Mouse (Mus musculus): Measurements from ENCODE around the gene Ldha. TPM values are rescaled to one million over a fixed set of nuclear protein-coding genes. Genes with fewer than 3 reads are reported as not detected.
"Not testable (repeated sequence)": the region's sequence is repeated elsewhere in the genome, so short reads cannot be mapped to it uniquely, and the experiment has no call there.

The Ldha gene
- 278 and 286 TPM in 2 replicates for total RNA-seq (2015)
- 212 and 223 TPM in 2 replicates for total RNA-seq (2017)

DNA sequence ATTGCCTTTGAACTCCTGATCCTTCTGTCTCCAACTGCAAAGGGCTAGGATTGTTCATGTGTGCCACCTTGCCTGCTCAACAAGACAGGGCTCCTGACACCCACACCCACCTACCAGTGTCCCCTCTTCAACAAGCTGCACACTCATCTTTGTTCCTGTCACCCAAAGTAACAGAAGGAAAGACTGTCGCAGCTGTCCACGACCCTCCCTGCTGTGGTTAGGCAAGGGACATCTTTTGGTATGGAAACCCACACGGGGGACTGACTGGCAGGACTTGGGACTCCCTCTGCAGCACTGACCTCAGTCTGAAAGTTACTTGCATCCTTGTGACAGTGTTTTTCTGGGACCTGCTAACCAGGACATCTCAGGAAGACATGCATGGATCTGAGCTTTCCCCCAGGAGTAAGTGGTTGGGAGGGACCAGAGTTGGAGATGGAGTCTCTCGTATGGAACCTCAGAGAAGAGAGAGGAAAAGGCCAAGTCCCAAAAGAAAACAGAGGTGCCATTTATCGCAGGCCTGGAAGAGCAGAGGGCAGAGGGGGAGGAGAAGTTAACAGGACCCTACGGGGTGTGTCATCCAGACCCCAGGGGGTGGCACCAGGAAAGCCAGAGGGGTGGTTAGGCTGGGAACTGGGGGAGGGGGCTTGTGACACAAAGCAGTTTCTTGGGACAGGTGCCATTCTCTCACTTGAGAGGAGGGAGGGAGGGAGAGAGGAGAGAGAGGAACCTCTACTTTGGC lies at the start of gene Ldha:
Ldha (plus strand) TSS at position 689 of the 739 bp plus-strand sequence.
- ATAC-seq (ENCODE audit: poor library complexity, severe bottlenecking) = no peak

DNA sequence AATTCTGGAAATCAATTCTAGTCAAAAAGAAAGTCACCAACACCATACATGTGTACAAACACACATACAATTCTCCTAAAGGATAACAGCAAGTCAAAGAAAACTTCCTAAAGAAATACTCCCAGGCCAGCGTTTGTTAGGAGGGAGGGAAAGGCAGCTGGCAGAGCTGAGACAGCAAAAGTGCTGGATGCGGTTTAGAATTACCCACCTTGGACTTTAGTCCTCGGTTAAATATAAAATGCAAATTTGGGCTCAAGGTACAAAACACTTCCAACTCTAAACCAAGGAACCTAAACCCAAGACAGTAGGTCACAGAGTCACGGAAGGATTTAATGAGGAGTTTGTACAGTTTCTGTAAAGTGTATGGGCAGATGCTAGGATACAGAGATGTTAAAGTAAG lies 47.4 kb upstream of the Ldha start:
- no peak for ATAC-seq (ENCODE audit: poor library complexity, severe bottlenecking)

DNA sequence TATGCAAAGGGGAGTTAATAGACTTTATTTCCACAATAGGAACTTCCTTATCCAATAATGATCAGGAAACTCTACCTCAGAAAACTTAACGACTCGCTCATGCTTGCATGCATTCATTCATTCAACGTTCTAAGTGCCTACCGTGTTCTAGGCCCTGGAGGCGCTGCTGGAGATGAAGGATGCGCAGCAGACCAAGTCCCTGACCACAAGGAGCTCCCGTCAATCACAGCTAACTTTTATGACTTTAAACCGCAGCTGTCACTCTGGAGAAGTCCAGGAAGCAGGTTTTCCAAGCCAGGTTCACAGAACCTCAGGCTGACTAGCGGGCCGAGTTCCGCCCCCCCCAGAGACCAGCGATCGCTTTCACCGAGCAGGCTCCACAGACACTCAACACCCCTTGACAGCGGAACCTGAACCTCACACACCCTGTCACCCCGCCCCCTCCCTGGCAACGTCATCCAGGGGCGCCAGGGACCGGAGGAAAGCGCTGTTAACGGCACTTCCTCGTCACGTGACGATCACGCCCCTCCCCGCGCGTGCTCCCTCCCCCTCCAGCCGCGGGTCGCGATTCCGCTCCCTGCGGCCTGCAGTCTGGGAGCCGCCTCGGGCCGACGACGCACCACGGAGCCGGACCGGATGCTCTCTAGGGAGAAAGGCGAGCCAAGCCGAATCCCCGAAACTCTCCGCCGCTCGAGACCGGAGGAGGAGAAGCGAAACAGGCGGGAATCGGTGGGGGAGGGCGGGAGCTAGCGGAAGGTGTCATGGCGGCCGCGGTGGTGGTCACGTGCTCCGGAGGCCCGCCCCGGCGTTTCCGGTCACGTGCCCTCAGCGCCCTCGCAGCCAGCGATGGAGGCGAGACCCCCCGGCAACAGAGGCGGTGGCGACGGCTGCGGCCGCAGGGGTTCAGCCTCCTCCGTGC lies 45.7 kb upstream of the Ldha start, which contains the start of the genes Hps5 and Gtf2h1:
Hps5 (minus strand) TSS at position 778 of the 919 bp plus-strand sequence.
Gtf2h1 (plus strand) TSS at position 817 of the 919 bp plus-strand sequence.
- ATAC-seq (ENCODE audit: poor library complexity, severe bottlenecking) = peak; percentile 95

DNA sequence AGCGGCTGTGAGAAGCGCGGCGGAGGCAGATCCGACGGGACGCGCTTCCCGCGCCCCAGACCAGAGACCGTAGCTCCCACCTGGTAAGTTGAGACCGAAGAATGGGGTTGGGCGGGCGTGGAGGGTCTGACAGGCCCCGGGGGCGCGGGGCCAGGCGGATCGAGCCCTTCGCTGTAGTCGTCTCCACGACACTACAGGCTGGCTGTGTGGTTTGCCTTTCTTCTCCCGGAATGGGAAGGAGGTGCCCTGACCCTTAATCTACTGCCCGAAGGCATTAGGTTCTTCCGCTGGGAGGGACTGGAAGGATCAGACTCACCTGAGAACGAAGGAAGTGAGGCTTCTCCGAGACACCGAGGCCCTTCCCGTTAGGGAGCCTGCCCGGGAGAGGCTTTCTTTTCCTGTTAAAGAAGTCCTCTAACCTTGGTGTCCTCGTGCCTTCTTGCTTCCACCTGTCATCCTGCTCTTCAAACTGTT lies 45.0 kb upstream of the Ldha start:
- ATAC-seq (ENCODE audit: poor library complexity, severe bottlenecking) = no peak

DNA sequence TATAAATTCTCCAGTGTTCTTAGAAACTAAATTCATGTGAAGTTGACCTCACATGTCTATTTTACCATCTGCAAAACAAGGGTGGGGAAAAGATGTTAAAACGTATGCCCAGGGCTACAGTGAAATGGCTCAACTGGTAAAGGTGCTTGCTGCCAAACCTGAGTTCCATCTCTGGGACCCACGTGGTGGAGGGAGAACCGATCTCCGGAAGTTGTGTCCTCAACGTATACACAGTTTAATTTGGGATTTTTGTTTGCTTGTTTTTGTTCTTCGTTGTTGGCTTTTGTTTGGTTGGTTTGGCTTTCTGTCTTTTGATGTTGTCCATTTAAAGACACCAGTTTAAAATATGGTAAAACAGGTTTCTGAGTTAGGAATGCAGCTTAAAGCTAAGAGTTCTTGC lies 44.5 kb upstream of the Ldha start:
- no peak for ATAC-seq (ENCODE audit: poor library complexity, severe bottlenecking)

DNA sequence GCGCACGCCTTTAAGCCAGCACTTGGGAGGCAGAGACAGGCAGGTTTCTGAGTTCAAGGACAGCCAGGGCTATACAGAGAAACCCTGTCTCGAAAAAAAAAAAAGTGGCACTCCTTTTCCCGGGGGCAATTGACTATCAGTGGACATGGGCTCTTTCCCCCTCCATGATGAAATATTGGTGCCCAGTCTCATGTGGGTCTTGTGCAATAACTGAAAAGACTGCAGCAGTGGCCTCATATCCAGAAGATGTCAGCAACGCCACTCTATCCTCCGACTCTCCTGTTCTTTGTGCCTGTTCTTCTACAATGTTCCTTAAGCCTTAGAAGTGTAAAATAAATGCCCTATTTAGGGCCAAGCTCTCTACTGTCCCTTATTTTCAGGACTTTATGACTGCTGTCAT lies 30.9 kb upstream of the Ldha start:
- ATAC-seq (ENCODE audit: poor library complexity, severe bottlenecking) = no peak

DNA sequence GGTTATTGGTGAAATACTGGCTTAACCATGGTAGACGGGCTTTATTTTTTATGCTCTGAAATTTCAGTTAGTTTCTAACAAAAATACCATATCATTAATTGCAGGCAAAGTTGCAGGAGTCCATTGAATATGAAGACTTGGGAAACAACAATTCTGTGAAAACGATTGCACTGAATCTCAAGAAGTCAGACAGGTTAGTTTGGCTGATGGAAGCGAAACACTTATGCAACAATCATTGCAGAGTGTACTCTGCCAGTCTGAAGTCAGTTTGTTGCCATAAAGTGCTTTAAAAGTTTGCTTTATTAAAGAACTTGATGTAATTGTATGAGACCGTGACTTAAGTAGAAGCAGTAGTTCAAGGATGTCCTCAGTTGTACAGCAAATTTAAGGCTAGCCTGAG lies 27.3 kb upstream of the Ldha start:
- ATAC-seq (ENCODE audit: poor library complexity, severe bottlenecking) = no peak

DNA sequence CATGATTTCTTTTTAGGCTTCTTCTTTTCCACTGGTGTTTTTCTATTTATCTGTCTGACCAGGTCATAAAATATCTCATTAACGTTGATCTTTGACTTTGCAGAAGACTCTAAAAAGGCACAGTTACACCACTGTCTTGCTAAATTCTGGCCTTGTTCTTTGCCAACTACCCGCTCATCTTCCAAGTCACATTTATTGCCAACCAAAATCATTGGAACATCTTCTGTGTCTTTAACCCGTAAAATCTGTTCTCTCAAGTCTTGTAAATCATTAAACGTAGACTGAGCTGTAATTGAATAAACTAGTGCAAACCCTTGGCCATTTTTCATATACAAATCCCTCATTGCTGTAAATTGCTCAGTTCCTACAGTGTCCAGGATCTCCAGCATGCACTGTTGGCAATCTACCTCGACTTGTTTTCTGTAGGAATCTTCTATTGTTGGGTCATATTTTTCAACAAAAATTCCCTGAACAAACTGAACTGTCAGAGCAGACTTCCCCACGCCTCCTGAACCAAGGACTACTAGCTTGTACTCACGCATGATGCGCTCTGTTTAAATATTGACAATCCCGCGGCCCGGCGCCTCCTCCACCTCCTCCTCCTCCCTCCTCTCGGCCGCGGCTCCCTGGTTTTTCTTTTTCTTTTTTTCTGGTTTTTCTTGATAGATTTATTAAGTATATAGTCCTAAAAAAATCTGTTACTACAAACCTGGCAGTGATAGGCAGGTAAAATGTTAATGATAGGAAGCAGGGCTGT lies 20.2 kb upstream of the Ldha start:
- ATAC-seq (ENCODE audit: poor library complexity, severe bottlenecking) = not testable (repeated sequence)

DNA sequence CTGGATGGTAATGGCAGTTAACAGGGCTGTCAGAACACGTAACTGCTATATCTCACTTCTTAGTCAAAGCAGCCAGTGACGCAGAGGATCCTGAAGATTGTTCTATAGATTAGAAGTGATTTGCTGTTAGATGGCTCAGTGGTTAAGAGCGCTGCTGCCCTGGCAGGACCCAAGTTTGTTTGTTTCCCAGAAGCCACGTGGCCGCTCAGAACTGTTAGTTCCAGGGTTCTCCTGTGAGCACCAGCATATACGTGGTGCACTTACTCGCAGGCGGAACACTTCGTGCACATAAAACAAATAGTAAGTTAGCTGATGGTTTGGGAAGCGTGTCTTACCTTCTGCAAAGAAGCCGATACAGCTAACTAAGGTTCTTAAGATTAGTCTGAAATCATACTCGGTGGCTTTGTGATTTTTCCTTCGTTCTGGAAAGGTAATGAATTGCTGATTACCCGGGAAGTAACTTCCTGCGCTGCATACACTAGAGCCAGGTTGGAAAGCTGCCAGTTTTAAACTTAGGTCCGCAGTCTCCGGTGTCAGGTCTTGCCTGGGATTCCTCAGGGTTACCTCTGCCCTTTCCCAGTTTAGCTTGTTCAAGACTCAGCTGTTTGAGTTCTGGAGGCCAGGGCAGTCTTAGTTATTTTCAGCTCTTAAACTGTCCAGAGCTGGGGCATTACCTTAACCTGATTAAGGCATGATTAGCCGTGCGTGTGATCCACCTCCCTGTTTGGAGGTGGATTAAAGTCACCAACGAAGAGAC lies 14.1 kb upstream of the Ldha start:
- ATAC-seq (ENCODE audit: poor library complexity, severe bottlenecking) = no peak

DNA sequence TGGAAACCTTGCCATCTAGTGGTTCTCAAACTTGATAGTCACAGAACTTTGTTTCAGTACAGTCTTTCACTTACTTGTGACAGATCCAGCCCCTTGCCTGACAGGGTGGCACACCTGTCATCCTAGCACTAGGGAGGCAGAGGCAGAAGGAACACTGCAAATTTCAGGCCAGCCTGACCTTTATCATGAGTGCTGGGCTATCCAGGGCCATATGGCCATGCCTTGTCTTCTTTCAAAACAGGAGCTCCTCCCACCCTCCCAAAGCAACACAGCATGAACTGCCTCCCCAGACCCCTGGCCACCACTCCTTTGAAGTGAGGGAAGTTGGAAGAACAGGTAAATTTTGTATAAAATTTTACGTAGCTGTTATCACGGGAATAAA lies 13.5 kb upstream of the Ldha start:
- ATAC-seq (ENCODE audit: poor library complexity, severe bottlenecking) = no peak

DNA sequence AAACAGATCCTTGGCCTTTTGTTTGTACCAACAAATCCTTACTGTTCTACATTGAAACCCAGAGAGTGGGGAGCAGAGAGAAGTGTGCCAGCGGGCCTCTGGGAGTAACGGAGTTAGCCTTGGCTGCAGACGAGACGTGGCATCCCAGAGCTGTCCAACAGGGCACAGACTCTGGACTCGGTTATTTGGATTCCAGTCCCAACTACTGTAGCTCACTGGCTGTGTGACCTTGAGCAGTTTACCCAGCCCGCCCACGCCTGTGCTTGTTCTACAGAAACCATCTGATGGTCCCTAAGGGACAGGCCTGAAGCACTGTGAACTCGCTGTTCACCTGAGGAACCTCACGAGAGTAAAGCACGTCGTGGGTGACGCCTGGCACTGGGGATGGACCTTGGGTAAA lies 11.4 kb upstream of the Ldha start:
- ATAC-seq (ENCODE audit: poor library complexity, severe bottlenecking) = no peak

DNA sequence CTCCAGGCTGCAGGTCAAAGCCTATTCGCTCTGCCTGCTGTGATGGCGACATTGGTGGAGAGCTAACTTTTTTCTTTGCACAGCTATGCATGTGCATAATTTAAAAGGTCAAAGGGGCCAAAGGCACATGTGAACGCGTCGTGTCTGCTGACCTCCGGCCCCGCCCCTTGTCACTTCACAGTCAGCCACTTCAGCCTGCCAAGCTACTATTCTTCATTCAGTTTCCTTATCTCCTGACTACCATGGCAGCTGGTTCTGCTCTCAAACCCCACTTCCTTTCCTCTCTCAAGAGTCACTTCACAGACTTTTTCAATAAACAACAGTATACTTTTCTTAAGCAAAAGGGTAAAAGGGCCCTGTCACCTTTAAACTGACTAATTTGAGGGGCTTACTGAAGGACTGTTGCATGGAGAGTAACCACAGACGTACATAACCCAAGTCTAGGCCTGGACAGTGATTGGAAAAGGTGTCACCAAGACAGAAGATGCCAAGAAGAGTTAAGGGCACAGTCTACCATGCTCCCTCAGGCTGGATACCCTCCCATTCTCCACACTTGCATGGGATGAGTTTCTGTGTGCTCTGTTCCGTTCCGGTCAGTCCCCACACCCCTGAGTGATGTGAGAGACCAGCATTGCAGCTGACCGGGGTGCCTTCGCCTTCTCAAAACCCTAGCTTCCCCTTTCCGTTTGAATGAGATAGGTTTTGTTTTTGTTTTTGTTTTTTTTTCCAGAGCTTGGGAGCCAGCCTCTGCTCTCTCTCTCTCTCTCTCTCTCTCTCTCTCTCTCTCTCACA lies 10.3 kb upstream of the Ldha start:
- ATAC-seq (ENCODE audit: poor library complexity, severe bottlenecking) = peak; percentile 60

DNA sequence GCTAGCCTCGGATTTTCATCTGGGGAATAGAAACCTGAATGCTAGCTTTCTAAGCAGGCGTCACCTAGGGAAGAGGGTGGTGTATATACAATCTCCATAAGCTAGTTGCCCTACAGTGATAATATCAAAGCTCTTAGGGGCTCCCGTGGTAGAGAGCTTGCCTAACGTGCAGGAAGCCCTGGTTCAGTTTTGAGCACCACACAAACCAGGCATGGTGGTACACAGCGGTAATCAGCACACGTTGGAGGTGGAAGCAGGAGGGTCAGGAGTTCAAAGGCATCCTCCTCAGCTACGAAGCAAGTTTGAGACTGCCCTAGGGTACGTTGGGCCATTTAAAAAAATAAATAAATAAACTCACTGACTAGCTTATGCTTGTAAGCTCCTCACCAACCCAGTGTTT lies 9.6 kb upstream of the Ldha start:
- no peak for ATAC-seq (ENCODE audit: poor library complexity, severe bottlenecking)

DNA sequence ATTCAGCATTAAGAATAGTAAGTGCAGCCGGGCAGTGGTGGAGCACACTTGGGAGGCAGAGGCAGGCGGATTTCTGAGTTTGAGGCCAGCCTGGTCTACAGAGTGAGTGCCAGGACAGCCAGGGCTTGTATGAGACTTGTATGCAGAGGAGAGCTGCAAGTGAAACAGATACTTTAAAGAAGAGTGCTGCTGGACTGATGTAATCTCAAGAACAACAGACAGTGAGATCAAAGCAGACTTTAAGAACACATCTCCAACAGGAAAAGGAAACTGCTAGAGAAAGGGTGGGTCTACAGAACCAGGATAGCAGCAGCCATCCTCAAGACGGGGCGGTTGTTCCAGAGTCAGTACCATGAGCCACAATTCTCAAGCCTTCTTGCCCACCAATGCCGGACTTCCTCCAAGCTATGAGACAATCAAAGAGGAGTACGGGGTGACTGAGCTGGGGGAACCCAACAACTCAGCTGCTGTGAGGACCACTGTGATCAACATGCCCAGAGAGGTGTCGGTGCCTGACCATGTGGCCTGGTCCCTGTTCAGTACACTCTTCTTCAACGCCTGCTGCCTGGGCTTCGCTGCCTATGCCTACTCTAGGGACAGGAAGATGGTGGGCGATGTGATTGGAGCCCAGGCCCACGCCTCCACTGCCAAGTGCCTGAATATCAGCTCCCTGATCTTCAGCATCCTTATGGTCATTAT lies 9.0 kb upstream of the Ldha start:
- ATAC-seq (ENCODE audit: poor library complexity, severe bottlenecking) = not testable (repeated sequence)

DNA sequence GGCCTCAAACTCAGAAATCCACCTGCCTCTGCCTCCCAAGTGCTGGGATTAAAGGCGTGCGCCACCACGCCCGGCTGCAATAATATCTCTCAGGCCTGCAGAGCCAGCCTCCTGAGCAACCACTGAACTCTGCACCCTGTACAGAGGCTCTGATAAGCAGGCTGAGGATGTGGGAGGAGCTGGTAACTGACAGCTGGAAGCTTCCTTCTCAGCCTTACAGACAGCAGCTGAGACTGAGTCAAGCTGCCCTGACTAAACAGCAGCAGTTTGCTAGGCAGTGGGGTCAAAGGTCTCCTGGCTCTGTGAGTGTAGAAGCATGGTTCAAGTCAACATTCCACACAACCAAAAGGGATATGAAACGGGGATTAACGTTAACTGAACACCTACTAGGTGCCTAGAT lies 8.0 kb upstream of the Ldha start:
- ATAC-seq (ENCODE audit: poor library complexity, severe bottlenecking) = peak; percentile 83

DNA sequence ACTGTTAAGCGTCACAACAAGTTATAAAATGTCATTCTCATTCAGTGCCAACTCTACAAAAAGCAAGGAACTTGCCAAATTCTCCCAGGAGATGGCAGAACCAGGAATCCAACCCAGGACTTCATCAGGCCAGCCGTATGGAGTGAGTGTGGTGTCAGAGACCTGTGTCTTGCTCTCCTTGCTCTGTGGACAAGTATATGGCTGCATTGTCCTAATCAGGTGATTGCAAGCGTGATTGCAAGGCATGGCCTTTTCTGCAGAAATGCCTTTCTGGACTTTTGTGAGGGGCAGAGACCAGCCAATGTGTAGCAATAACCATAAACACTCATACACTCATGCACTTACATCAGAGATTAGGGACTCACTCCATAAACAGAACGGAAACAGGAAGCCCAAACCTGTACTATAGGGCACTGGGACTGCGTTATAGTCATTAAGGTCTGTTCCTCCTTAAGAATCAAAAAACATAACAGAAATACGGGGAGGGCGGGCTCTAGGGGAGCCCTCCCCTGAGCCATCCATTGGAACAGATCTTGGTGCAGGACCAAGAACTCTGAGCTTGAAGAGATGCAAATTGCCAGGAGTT lies 7.5 kb upstream of the Ldha start:
- 0 out of 2 replicates have a peak, but pooled peaks have one; percentile 16 for ATAC-seq (ENCODE audit: poor library complexity, severe bottlenecking)

DNA sequence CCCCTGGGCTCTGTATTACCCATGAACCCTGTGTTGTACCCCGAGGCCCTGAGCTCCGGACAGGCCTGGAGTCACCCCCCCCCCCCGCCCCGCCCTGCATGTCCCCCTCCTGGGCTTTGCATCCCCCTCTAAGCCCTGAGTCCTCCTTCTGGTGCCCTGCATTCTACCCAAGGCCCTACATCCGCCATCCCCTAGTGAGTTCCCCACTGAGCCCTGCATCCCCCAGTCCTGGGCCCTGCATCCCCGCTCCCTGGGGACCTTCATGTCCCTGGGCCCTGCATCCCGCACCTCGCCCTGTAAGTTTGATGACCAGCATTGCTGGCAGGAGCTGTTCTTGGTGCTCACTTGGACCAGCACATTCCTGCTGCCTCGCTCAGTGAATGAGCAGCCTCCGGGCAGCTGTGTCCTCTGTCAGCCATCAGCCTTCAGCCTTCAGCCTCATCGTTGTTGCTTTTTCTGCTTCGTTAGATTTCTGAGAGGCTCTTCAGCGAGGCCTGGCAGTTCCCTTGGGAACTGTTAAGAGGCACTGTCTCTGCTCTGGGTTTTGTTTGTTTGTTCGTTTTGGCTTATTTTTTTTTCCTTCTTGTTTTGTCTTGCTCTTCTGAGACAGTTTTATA lies 6.2 kb upstream of the Ldha start:
- no peak for ATAC-seq (ENCODE audit: poor library complexity, severe bottlenecking)

DNA sequence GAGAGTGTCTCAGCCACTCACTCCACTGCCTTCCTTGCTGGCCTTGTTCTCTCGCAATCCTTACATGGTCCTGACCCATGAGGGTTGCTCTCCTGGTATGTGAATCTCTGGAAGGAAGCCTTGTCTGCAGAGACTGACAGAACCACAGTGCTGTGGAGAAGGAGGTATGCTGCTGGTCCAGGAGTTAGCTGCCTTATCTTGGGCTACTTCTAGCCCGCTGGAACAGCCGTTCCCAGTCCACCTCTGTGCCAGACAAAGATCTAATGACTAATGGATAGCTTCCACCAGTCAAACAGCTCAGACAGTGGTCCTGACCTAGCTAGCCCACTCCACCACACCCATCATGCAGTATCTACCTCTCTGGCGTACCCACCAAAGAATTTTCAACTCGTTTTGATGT lies 4.9 kb upstream of the Ldha start:
- ATAC-seq (ENCODE audit: poor library complexity, severe bottlenecking) = no peak

Data from megakaryocyte, adult 5-6 weeks (primary cell).